Mouse (Mus musculus) midbrain, embryonic 16.5 days (tissue): Measurements from ENCODE around the gene 2410015M20Rik. TPM values are rescaled to one million over a fixed set of nuclear protein-coding genes. Genes with fewer than 3 reads are reported as not detected.

Experiments
- ATAC-seq: fragments of 200-750 bp; cut with Nextera tagmentation; 2 replicates; pipeline ENCODE4 v1.8.0; 2017; ENCODE audit warnings: moderate TSS enrichment
- H3K27ac ChIP-seq: fragments of 300-500 bp; sonication (generic); 2 replicates; pipeline ENCODE4 v1.5.1; 2014; ENCODE audit warnings: mild to moderate bottlenecking, low read length, mixed read lengths
- H3K27me3 ChIP-seq: fragments of 300-500 bp; sonication (generic); 2 replicates; pipeline ENCODE4 v1.6.1; 2014; ENCODE audit warnings: low read depth, low read length, mixed read lengths; ENCODE audit not compliant: control insufficient read depth, insufficient read depth
- H3K36me3 ChIP-seq: fragments of 300-500 bp; sonication (generic); 2 replicates; pipeline ENCODE4 v1.6.1; 2014; ENCODE audit warnings: mild to moderate bottlenecking, low read length, moderate library complexity, mixed read lengths; ENCODE audit not compliant: control insufficient read depth, insufficient read depth
- H3K4me1 ChIP-seq: fragments of 300-500 bp; sonication (generic); 2 replicates; pipeline ENCODE4 v1.6.1; 2014; ENCODE audit warnings: mild to moderate bottlenecking, low read length, mixed read lengths; ENCODE audit not compliant: control insufficient read depth, insufficient read depth
- H3K4me2 ChIP-seq: fragments of 300-500 bp; sonication (generic); 2 replicates; pipeline ENCODE4 v1.6.1; 2014; ENCODE audit warnings: mild to moderate bottlenecking, low read length, mixed read lengths
- H3K4me3 ChIP-seq: fragments of 300-500 bp; sonication (generic); 2 replicates; pipeline ENCODE4 v1.5.1; 2014; ENCODE audit warnings: low read depth, mild to moderate bottlenecking, low read length, moderate library complexity, mixed read lengths
- H3K9ac ChIP-seq: fragments of 300-500 bp; sonication (generic); 2 replicates; pipeline ENCODE4 v1.6.1; 2014; ENCODE audit warnings: low read depth, low read length, mixed read lengths
- H3K9me3 ChIP-seq: fragments of 300-500 bp; sonication (generic); replicated peaks from 2 replicates; pipeline ENCODE4 v1.6.1; 2014; ENCODE audit warnings: mild to moderate bottlenecking, low read length, mixed read lengths; ENCODE audit not compliant: control insufficient read depth, poor library complexity, severe bottlenecking
- WGBS: fragments of 180-500 bp; shearing (Covaris S2); extraction: QIAGEN DNeasy Blood & Tissue Kit; methylation state at CpG from one replicate; pipeline ENCODE4 v1.1.7; 2014; 5-methylcytosine and 5-hydroxymethylcytosine counted together
- polyA plus RNA-seq: library from polyadenylated mRNA; unstranded; fragments of >200 nt; fragmentation: Nextera tagmentation; extraction: Ambion mirVana; gene quantifications from 2 replicates; pipeline ENCODE4 v1.2.1, GENCODE M21; 2015

Gene 2410015M20Rik
- polyA plus RNA-seq, 1 experiment from 2014 or later: 182 TPM

GRCm38 (mm10) chr17:56607521-56608062, 2.0 kb downstream of the 2410015M20Rik start:
- Histone ChIP-seq H3K9ac (no peak overlapping the region), H3K4me1 (peaks cover 15% of the 10 kb centered on the region), H3K27me3 (no peaks in the 10 kb centered on the region), H3K4me3 (no peak overlapping the region), H3K27ac (no peak overlapping the region), H3K4me2 (no peak overlapping the region), H3K36me3 (peaks cover 41% of the 10 kb centered on the region), H3K9me3 (no peaks in the 10 kb centered on the region)
- 83% methylated on average over 3 of the region's 3 CpGs for WGBS
- ATAC-seq: no peak

DNA sequence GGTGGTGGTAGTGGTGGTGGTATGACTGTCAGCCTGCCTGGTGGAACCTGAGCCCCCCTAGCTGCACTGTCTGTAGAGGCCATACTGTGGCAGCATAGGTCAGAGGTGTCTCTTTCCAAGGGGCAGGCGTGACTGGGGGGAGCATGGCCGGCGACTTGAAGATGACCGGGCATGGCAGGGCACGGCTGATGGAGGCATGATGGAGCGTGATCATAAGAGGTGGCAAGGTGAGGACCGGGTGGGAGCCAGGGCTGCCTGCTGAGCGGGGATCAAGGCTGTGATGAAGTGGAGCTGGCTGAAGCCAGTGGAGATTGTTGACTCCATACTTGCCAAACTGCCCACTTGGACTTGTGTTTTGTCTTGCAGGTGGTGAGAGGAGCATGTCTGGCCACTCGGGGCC, 4.1 kb downstream of the 2410015M20Rik start:
- H3K4me1 ChIP-seq: peaks cover 13% of the 10 kb centered on the region
- no peak overlapping the region for H3K27ac ChIP-seq
- H3K9ac ChIP-seq: no peak overlapping the region
- H3K9me3 ChIP-seq: no peaks in the 10 kb centered on the region
- no peak for ATAC-seq
- no peak overlapping the region for H3K4me2 ChIP-seq
- H3K36me3 ChIP-seq: peaks cover 59% of the 10 kb centered on the region
- H3K4me3 ChIP-seq: no peak overlapping the region
- 92% methylated on average over 9 of the region's 9 CpGs for WGBS
- H3K27me3 ChIP-seq: no peaks in the 10 kb centered on the region

- 92% methylated on average over 3 of the region's 3 CpGs for WGBS
- H3K27ac ChIP-seq: no peak overlapping the region
- H3K4me2 ChIP-seq: no peak overlapping the region
- H3K9me3 ChIP-seq: no peaks in the 10 kb centered on the region
- no peak overlapping the region for H3K4me3 ChIP-seq
- H3K36me3 ChIP-seq: peaks cover 69% of the 10 kb centered on the region
- peaks cover 10% of the 10 kb centered on the region for H3K4me1 ChIP-seq
- ATAC-seq: no peak
- H3K27me3 ChIP-seq: no peaks in the 10 kb centered on the region
- H3K9ac ChIP-seq: no peak overlapping the region
Observed at GRCm38 (mm10) chr17:56604422-56604821, 5.1 kb downstream of the 2410015M20Rik start.

GRCm38 (mm10) chr17:56604070-56604380, 5.5 kb downstream of the 2410015M20Rik start:
- Histone ChIP-seq H3K4me1 (peaks cover 8% of the 10 kb centered on the region), H3K4me3 (no peak overlapping the region), H3K27me3 (no peaks in the 10 kb centered on the region), H3K9ac (no peak overlapping the region), H3K4me2 (no peak overlapping the region), H3K36me3 (peaks cover 72% of the 10 kb centered on the region), H3K27ac (no peak overlapping the region), H3K9me3 (no peaks in the 10 kb centered on the region)
- WGBS: 90% methylated on average over 9 of the region's 9 CpGs
- no peak for ATAC-seq

DNA sequence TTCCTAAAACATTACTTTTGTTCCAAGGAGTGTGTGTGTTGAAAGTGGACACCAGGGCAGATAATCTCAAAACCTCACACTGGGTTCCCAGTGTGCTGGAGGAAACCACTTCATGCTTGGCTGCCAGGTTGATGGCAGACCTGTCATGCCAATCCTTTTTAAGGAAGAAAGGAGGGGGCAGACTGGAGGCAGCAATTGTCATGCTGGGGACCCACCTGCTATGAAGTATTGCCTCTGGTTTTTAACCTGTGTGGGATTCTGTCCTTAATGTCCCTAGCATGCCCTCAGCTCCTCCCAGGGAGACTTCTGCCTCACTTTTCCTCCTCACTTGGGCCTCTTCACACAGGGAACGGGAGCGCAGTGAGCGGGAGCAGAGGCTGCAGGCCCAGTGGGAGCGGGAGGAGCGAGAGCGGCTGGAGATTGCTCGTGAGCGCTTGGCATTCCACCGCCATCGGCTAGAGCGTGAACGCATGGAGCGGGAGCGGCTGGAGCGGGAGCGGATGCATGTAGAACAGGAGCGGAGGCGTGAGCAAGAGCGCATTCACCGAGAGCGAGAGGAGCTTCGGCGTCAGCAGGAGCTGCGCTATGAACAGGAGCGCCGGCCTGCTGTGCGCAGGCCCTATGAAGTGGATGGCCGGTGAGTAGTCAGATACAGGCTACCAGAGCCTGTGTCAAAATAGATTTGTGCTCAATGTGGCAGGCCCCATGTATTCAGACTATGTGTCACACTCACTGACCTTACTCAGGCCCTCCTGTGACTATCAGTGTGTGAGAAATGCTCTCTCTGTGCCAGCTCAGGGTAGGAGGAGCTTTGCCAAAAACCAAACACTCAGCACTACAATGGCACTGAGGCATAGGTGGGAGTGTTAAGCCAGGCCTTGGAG, 6.1 kb downstream of the 2410015M20Rik start:
- Histone ChIP-seq H3K9me3 (no peaks in the 10 kb centered on the region), H3K4me1 (peaks cover 2% of the 10 kb centered on the region), H3K27ac (no peak overlapping the region), H3K27me3 (no peaks in the 10 kb centered on the region), H3K4me3 (no peak overlapping the region), H3K36me3 (peaks cover 72% of the 10 kb centered on the region), H3K9ac (no peak overlapping the region), H3K4me2 (no peak overlapping the region)
- no peak for ATAC-seq
- 95% methylated on average over 28 of the region's 28 CpGs for WGBS

- no peak for ATAC-seq
- peaks cover 60% of the 10 kb centered on the region for H3K36me3 ChIP-seq
- H3K4me3 ChIP-seq: no peak overlapping the region
- no peaks in the 10 kb centered on the region for H3K9me3 ChIP-seq
- 93% methylated on average over 8 of the region's 8 CpGs for WGBS
- H3K27ac ChIP-seq: no peak overlapping the region
- H3K27me3 ChIP-seq: no peaks in the 10 kb centered on the region
- H3K4me1 ChIP-seq: no peaks in the 10 kb centered on the region
- H3K9ac ChIP-seq: no peak overlapping the region
- H3K4me2 ChIP-seq: no peak overlapping the region
Observed at GRCm38 (mm10) chr17:56593527-56594271, 15.9 kb downstream of the 2410015M20Rik start.

GRCm38 (mm10) chr17:56592553-56592952, 17.0 kb downstream of the 2410015M20Rik start:
- Histone ChIP-seq H3K27ac (no peak overlapping the region), H3K9ac (no peak overlapping the region), H3K4me1 (peaks cover 4% of the 10 kb centered on the region), H3K4me2 (no peak overlapping the region), H3K9me3 (no peaks in the 10 kb centered on the region), H3K27me3 (no peaks in the 10 kb centered on the region), H3K36me3 (peaks cover 56% of the 10 kb centered on the region), H3K4me3 (no peak overlapping the region)
- ATAC-seq: no peak

GRCm38 (mm10) chr17:56588921-56589320, 20.6 kb downstream of the 2410015M20Rik start:
- 96% methylated on average over 4 of the region's 4 CpGs for WGBS
- H3K9me3 ChIP-seq: no peaks in the 10 kb centered on the region
- no peaks in the 10 kb centered on the region for H3K27me3 ChIP-seq
- H3K4me1 ChIP-seq: peaks cover 22% of the 10 kb centered on the region
- H3K4me3 ChIP-seq: no peak overlapping the region
- no peak overlapping the region for H3K9ac ChIP-seq
- no peak for ATAC-seq
- no peak overlapping the region for H3K27ac ChIP-seq
- no peak overlapping the region for H3K4me2 ChIP-seq
- H3K36me3 ChIP-seq: peaks cover 21% of the 10 kb centered on the region

GRCm38 (mm10) chr17:56587773-56588172, 21.8 kb downstream of the 2410015M20Rik start:
- Histone ChIP-seq H3K36me3 (peaks cover 15% of the 10 kb centered on the region), H3K4me3 (no peak overlapping the region), H3K27ac (no peak overlapping the region), H3K9me3 (no peaks in the 10 kb centered on the region), H3K9ac (no peak overlapping the region), H3K27me3 (no peaks in the 10 kb centered on the region), H3K4me1 (peaks cover 31% of the 10 kb centered on the region), H3K4me2 (no peak overlapping the region)
- WGBS: 71% methylated on average over 1 of the region's 1 CpGs
- no peak for ATAC-seq
